Mouse (Mus musculus) liver, embryonic 11.5 days (tissue): ENCODE results near the gene Ccr5. TPM values are rescaled to one million over a fixed set of nuclear protein-coding genes. Genes with fewer than 3 reads are reported as not detected.

Experiments
- polyA plus RNA-seq: library from polyadenylated mRNA; unstranded; fragments of >200 nt; fragmentation: Nextera tagmentation; extraction: Ambion mirVana; gene quantifications from 2 replicates; pipeline ENCODE4 v1.2.1, GENCODE M21; 2014

The Ccr5 gene
- polyA plus RNA-seq, 1 experiment from 2014 or later = 2.7 TPM

Other genes starting within 250 kb of the Ccr5 start
- gene Ccr1, start 152.9 kb upstream of the Ccr5 start, polyA plus RNA-seq = 1.9 and 2.0 TPM in 2 replicates
- gene Ccr1l1, start 143.1 kb upstream of the Ccr5 start, polyA plus RNA-seq = not detected in 2 replicates
- gene Ccr3, start 99.6 kb upstream of the Ccr5 start, polyA plus RNA-seq = 0.04 and 0.05 TPM in 2 replicates
- gene Ccr2, start 19.6 kb upstream of the Ccr5 start, polyA plus RNA-seq = 0.64 and 0.80 TPM in 2 replicates
- 4.4 and 5.7 TPM in 2 replicates for gene 2010315B03Rik, start 191.2 kb downstream of the Ccr5 start, polyA plus RNA-seq